Mouse (Mus musculus) ES-E14 (cell line): ENCODE data around the gene Plekhg5. TPM values are rescaled to one million over a fixed set of nuclear protein-coding genes. Genes with fewer than 3 reads are reported as not detected.
A peak's percentile ranks its signal among the peaks of the same experiment; 100 is the strongest.

Source experiments
- DNase-seq: peaks from one replicate; pipeline ENCODE4 v3.0.0-alpha.2; 2013; ENCODE audit warnings: low read depth, low spot score
- H3K27ac ChIP-seq: 2 replicates; pipeline ENCODE4 v1.5.1; 2012; ENCODE audit warnings: low read depth, mild to moderate bottlenecking, low read length, moderate library complexity, mixed read lengths; ENCODE audit not compliant: poor library complexity, insufficient read depth, severe bottlenecking
- H3K36me3 ChIP-seq: 2 replicates; pipeline ENCODE4 v1.6.1; 2012; ENCODE audit warnings: mild to moderate bottlenecking, low read length, moderate library complexity, mixed read lengths; ENCODE audit not compliant: control insufficient read depth, poor library complexity, insufficient read depth, severe bottlenecking
- H3K4me1 ChIP-seq, 2 experiments: fragments of 150-350 bp in 1 of 2; sonication (generic) in 1 of 2; 2 replicates each; pipeline ENCODE4 v1.6.1; 2012; ENCODE audit warnings: low read length in 2 of 2, mild to moderate bottlenecking in 1 of 2, mixed read lengths in 1 of 2; ENCODE audit not compliant: control insufficient read depth in 2 of 2, insufficient read depth in 2 of 2, poor library complexity in 1 of 2
- H3K4me3 ChIP-seq, 2 experiments: fragments of 150-350 bp in 1 of 2; sonication (generic) in 1 of 2; 2 replicates each; pipeline ENCODE4 v1.5.1; 2012; ENCODE audit warnings: low read length in 2 of 2, low read depth in 1 of 2, mild to moderate bottlenecking in 1 of 2, mixed read lengths in 1 of 2; ENCODE audit not compliant: insufficient read depth in 1 of 2, poor library complexity in 1 of 2, severe bottlenecking in 1 of 2
- H3K9ac ChIP-seq: 2 replicates; pipeline ENCODE4 v1.6.1; 2012; ENCODE audit warnings: low read depth, mild to moderate bottlenecking, low read length, mixed read lengths; ENCODE audit not compliant: poor library complexity, insufficient read depth, severe bottlenecking
- H3K9me3 ChIP-seq: fragments of 150-350 bp; sonication (generic); 2 replicates; pipeline ENCODE4 v1.6.1; 2012; ENCODE audit warnings: low read depth, mild to moderate bottlenecking, low read length; ENCODE audit not compliant: control insufficient read depth, insufficient read depth
- CHD2 ChIP-seq: IDR thresholded peaks from 2 replicates; pipeline ENCODE4 v1.6.1; 2014; ENCODE audit warnings: mild to moderate bottlenecking, low read depth, low read length, inconsistent platforms
- HCFC1 ChIP-seq: IDR thresholded peaks from 2 replicates; pipeline ENCODE4 v1.6.1; 2012; ENCODE audit warnings: low read length, inconsistent platforms, borderline replicate concordance; ENCODE audit not compliant: insufficient read depth
- MAFK ChIP-seq: IDR thresholded peaks from 2 replicates; pipeline ENCODE4 v1.6.1; 2014; ENCODE audit warnings: mild to moderate bottlenecking, low read depth, low read length, inconsistent platforms; ENCODE audit not compliant: insufficient read depth
- ZC3H11A ChIP-seq: IDR thresholded peaks from 2 replicates; pipeline ENCODE4 v1.6.1; 2012; ENCODE audit warnings: low read depth, mild to moderate bottlenecking, inconsistent platforms, low read length, borderline replicate concordance
- ZNF384 ChIP-seq: IDR thresholded peaks from 2 replicates; pipeline ENCODE4 v1.6.1; 2012; ENCODE audit warnings: low read depth, low read length, inconsistent platforms
- in situ Hi-C, 2 experiments: fragments of 600-800 bp; cut with MboI; formaldehyde crosslinking; loops; one replicate each; pipeline ENCODE4 v1.15.1; 2025; ENCODE audit warnings: low sequenced_read_pairs in 2 of 2, inconsistent platforms in 1 of 2; ENCODE audit not compliant: unreplicated experiment in 2 of 2
- total RNA-seq: library from RNA; depleted of rRNA; stranded (reverse); fragments of 300-350 nt; gene quantifications from 2 replicates; pipeline ENCODE4 v1.2.3, GENCODE M21; 2012

The Plekhg5 gene
- total RNA-seq, 1 experiment, result 37.3 TPM

GRCm38 (mm10) chr4:152088133-152088532 is 15.8 kb downstream of the Plekhg5 start:
- peak overlapping the region; percentile 43 to 86; a peak in 2 of 4 replicates for H3K4me3 ChIP-seq
- no peak overlapping the region for H3K27ac ChIP-seq
- DNase-seq, result peak; percentile 68
- H3K9me3 ChIP-seq, result no peaks in the 10 kb centered on the region
- 0 out of 2 replicates have a peak, but pooled peaks cover 3% of the 10 kb centered on the region for H3K36me3 ChIP-seq
- peak overlapping the region; percentile 44 for H3K9ac ChIP-seq
- in situ Hi-C loops, result no loop called here
- peaks cover 3 to 43% of the 10 kb centered on the region in 2 experiments for H3K4me1 ChIP-seq
- TF ChIP-seq MAFK (peak; percentile 38; the same call in 1 of the 2 replicates), HCFC1 (no peak)

- Histone ChIP-seq H3K9ac (peak overlapping the region; percentile 44), H3K4me3 (peak overlapping the region; percentile 37 to 43; a peak in 2 of 4 replicates), H3K9me3 (no peaks in the 10 kb centered on the region), H3K27ac (no peak overlapping the region), H3K4me1 (peaks cover 3 to 44% of the 10 kb centered on the region in 2 experiments), H3K36me3 (0 out of 2 replicates have a peak, but pooled peaks cover 3% of the 10 kb centered on the region)
- no peak for DNase-seq
- TF ChIP-seq ZNF384 (no peak), HCFC1 (no peak), MAFK (no peak), ZC3H11A (no peak), CHD2 (no peak)
- in situ Hi-C loops, result no loop called here
Observed at GRCm38 (mm10) chr4:152088556-152089120, 16.3 kb downstream of the Plekhg5 start.

GRCm38 (mm10) chr4:152090191-152090590 is 17.9 kb downstream of the Plekhg5 start:
- no peak overlapping the region for H3K9ac ChIP-seq
- in situ Hi-C loops, result no loop called here
- DNase-seq, result no peak

GRCm38 (mm10) chr4:152092751-152093293 is 20.5 kb downstream of the Plekhg5 start:
- in situ Hi-C loops, result no loop called here
- peak overlapping the region; percentile 24; the same call in 1 of the 2 replicates for H3K9ac ChIP-seq
- H3K36me3 ChIP-seq, result 0 out of 2 replicates have a peak, but pooled peaks cover 3% of the 10 kb centered on the region
- H3K4me1 ChIP-seq, result peaks cover 0 to 36% of the 10 kb centered on the region in 2 experiments; a peak in 3 of 4 replicates
- H3K27ac ChIP-seq, result 0 out of 2 replicates have a peak overlapping the region, but pooled peaks have one; percentile 19
- TF ChIP-seq ZC3H11A (no peak), MAFK (no peak), ZNF384 (no peak), HCFC1 (no peak), CHD2 (no peak)
- DNase-seq, result no peak
- no peaks in the 10 kb centered on the region for H3K9me3 ChIP-seq
- no peak overlapping the region for H3K4me3 ChIP-seq

More at GRCm38 (mm10) chr4:152090191-152090590, 17.9 kb downstream of the Plekhg5 start:
- Histone ChIP-seq H3K27ac (no peak overlapping the region), H3K36me3 (0 out of 2 replicates have a peak, but pooled peaks cover 3% of the 10 kb centered on the region), H3K4me1 (peaks cover 3 to 42% of the 10 kb centered on the region in 2 experiments), H3K4me3 (no peak overlapping the region), H3K9me3 (no peaks in the 10 kb centered on the region)
- TF ChIP-seq CHD2 (no peak), ZC3H11A (no peak), MAFK (no peak), HCFC1 (no peak), ZNF384 (no peak)
